Mouse (Mus musculus) intestine, embryonic 16.5 days (tissue): ENCODE measurements around the gene Btbd35f3. TPM values are rescaled to one million over a fixed set of nuclear protein-coding genes. Genes with fewer than 3 reads are reported as not detected.
"Not testable (repeated sequence)": the region's sequence is repeated elsewhere in the genome, so short reads cannot be mapped to it uniquely, and the experiment has no call there.

Experiments used
- ATAC-seq: fragments of 200-750 bp; cut with Nextera tagmentation; 2 replicates; pipeline ENCODE4 v1.8.0; 2017; ENCODE audit warnings: moderate TSS enrichment, moderate library complexity
- H3K27ac ChIP-seq: fragments of 300-500 bp; sonication (generic); 2 replicates; pipeline ENCODE4 v1.5.1; 2014; ENCODE audit warnings: mild to moderate bottlenecking, low read length
- H3K27me3 ChIP-seq: fragments of 300-500 bp; sonication (generic); replicated peaks from 2 replicates; pipeline ENCODE4 v1.6.1; 2014; ENCODE audit warnings: low read length, control low read depth, mixed read lengths; ENCODE audit not compliant: control insufficient read depth, insufficient read depth
- H3K36me3 ChIP-seq: fragments of 300-500 bp; sonication (generic); 2 replicates; pipeline ENCODE4 v1.6.1; 2014; ENCODE audit warnings: low read length, control low read depth; ENCODE audit not compliant: control insufficient read depth, insufficient read depth
- H3K4me1 ChIP-seq: fragments of 300-500 bp; sonication (generic); 2 replicates; pipeline ENCODE4 v1.6.1; 2014; ENCODE audit warnings: low read length, control low read depth, mixed read lengths; ENCODE audit not compliant: control insufficient read depth, insufficient read depth
- H3K4me2 ChIP-seq: fragments of 300-500 bp; sonication (generic); 2 replicates; pipeline ENCODE4 v1.6.1; 2014; ENCODE audit warnings: low read depth, low read length, control low read depth
- H3K4me3 ChIP-seq: fragments of 300-500 bp; sonication (generic); 2 replicates; pipeline ENCODE4 v1.5.1; 2014; ENCODE audit warnings: mild to moderate bottlenecking, low read length
- H3K9ac ChIP-seq: fragments of 300-500 bp; sonication (generic); 2 replicates; pipeline ENCODE4 v1.6.1; 2014; ENCODE audit warnings: low read depth, low read length
- H3K9me3 ChIP-seq: fragments of 300-500 bp; sonication (generic); 2 replicates; pipeline ENCODE4 v1.6.1; 2016; ENCODE audit warnings: low read length, control low read depth; ENCODE audit not compliant: control insufficient read depth
- WGBS: fragments of 180-500 bp; shearing (Covaris S2); extraction: QIAGEN DNeasy Blood & Tissue Kit; methylation state at CpG from one replicate; pipeline ENCODE4 v1.1.7; 2014; 5-methylcytosine and 5-hydroxymethylcytosine counted together
- polyA plus RNA-seq: library from polyadenylated mRNA; unstranded; fragments of >200 nt; fragmentation: Nextera tagmentation; extraction: Ambion mirVana; gene quantifications from 2 replicates; pipeline ENCODE4 v1.2.1, GENCODE M21; 2015

Gene Btbd35f3
- polyA plus RNA-seq = not detected in 2 replicates

DNA sequence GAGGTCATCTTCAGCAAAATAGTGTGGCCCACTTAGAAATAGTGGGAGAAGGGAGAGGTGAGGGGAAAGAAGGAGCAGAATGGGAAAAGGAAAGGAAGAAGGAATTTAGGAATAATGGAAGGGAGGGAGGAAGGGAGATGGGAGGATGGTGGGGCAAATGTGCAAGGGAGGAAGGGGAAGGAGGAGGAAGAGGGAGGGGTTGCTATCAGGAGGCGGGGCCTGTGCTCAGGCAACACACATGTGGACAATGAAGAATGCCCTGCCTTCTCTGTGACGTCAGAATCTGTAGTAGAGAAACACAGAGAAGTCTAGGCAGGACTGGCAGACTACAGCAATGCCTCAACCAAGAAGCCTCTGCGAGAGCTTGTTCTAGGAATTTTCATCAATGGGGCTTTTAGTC, at the start of gene Btbd35f3:
Gene Btbd35f3, plus strand, starts transcription at position 301 of the 400 bp plus-strand sequence.
- not testable (repeated sequence) for H3K4me2 ChIP-seq, H3K4me3 ChIP-seq, H3K27ac ChIP-seq, H3K27me3 ChIP-seq, H3K36me3 ChIP-seq, H3K4me1 ChIP-seq, H3K9me3 ChIP-seq, H3K9ac ChIP-seq, ATAC-seq
- no CpG with 5 or more reads among the region's 3 CpGs for WGBS

Other genes starting within 250 kb of the Btbd35f3 start
- not detected in 2 replicates for gene Btbd35f16, start 80.7 kb upstream of the Btbd35f3 start, polyA plus RNA-seq
- gene Btbd35f28, start 158.9 kb downstream of the Btbd35f3 start, polyA plus RNA-seq = not detected in 2 replicates